Mouse (Mus musculus): ENCODE measurements around the gene Gm10295. TPM values are rescaled to one million over a fixed set of nuclear protein-coding genes. Genes with fewer than 3 reads are reported as not detected.

Gene Gm10295
- total and polyA plus RNA-seq, 2 experiments: not detected

DNA sequence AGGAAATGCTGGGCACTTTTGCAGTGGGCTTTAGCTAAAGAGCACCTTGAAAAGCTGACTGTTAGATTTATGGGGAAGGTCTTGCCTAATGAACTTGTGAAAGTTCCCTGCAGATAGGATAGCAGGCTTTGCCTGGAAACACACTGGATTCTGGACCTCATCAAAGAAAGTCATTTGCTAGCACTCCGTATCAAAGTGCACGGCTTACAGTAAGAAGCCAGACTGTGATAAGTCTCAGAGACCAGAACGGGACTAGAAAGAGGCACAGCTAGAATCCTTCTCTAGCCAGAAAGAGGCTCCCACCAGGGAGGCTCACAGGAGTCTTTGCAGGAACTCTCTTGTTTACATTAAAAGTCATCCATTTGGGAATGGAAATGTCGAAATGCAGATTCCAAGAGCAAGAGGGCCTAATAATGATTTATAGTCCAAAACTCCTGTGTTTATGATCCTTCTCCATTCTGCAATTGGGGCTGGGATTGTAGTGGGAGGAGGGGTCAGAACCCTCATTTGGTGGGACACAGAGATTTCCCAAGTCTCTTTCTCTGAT, 41.6 kb upstream of the Gm10295 start:
- no peak overlapping the region for H3K27ac ChIP-seq (replicated peaks; ENCODE audit: insufficient read depth, low read depth, low read length)
- TF ChIP-seq CTCF (IDR thresholded peaks at IDR 0.05; ENCODE audit: low read depth, low read length) (no peak), POLR2A (IDR thresholded peaks at IDR 0.05; ENCODE audit: extremely low read depth, insufficient read depth, low read length) (no peak)
- WGBS: 77% methylated on average over 4 of the region's 4 CpGs
- no peaks in the 10 kb centered on the region for H3K36me3 ChIP-seq (ENCODE audit: control insufficient read depth, insufficient read depth, low read length)
- no peaks in the 10 kb centered on the region for H3K27me3 ChIP-seq (ENCODE audit: control insufficient read depth, insufficient read depth, low read length)
- DNase-seq (ENCODE audit: extremely low read depth, low read depth, low spot score): no peak
- H3K79me2 ChIP-seq (ENCODE audit: control insufficient read depth, insufficient read depth, low read length): no peaks in the 10 kb centered on the region
- H3K4me1 ChIP-seq (ENCODE audit: control insufficient read depth, insufficient read depth, low read length): no peaks in the 10 kb centered on the region; the same call in 1 of the 2 replicates
- H3K4me3 ChIP-seq (ENCODE audit: insufficient read depth, low read depth, low read length): no peak overlapping the region
- H3K9ac ChIP-seq (ENCODE audit: low read depth, low read length): no peak overlapping the region

DNA sequence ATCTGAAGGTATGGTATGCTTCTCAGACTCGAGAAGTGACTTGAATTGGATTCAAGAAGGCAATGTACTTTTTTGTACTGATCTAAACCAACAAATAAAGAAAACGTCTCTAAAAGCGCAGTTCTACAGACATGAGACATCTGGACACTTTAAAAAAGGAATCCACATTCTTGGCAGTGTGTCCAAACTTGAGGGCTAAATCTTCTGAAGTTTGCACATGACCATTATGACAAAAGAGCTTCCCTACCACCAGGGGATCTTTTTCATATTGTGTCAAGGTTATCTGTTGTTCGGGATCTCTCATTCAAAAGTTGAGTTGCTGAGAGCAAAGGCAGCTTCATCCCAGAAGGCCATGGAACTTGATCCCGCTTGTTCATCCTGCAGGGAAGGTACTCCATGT, 40.0 kb upstream of the Gm10295 start:
- H3K27ac ChIP-seq (replicated peaks; ENCODE audit: insufficient read depth, low read depth, low read length): no peak overlapping the region
- TF ChIP-seq CTCF (IDR thresholded peaks at IDR 0.05; ENCODE audit: low read depth, low read length): no peak
- TF ChIP-seq POLR2A (IDR thresholded peaks at IDR 0.05; ENCODE audit: extremely low read depth, insufficient read depth, low read length): no peak
- no peak for DNase-seq (ENCODE audit: extremely low read depth, low read depth, low spot score)

DNA sequence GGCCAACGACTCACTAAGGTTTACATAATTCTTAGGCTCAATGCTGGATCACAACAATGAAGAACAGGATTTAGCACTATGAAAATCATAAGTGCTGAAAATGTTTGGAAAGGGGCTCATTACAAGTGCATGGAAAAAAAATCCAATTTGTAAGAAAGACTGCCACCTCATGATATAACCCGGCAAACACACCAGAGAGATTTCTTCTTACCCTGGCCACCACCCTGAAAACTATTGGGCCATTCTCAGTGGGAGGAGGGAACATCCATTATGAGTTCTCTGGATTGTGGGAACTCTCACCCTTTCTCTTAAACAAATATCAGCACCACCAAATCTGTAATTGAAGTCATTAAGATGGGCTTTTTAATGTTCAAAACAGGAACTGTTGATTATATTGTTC, 39.0 kb upstream of the Gm10295 start:
- H3K4me3 ChIP-seq (ENCODE audit: insufficient read depth, low read depth, low read length): no peak overlapping the region
- H3K79me2 ChIP-seq (ENCODE audit: control insufficient read depth, insufficient read depth, low read length): no peaks in the 10 kb centered on the region
- 78% methylated on average over 2 of the region's 2 CpGs for WGBS
- no peak overlapping the region for H3K27ac ChIP-seq (replicated peaks; ENCODE audit: insufficient read depth, low read depth, low read length)
- no peak for TF ChIP-seq CTCF (IDR thresholded peaks at IDR 0.05; ENCODE audit: low read depth, low read length)
- TF ChIP-seq POLR2A (IDR thresholded peaks at IDR 0.05; ENCODE audit: extremely low read depth, insufficient read depth, low read length): no peak
- no peaks in the 10 kb centered on the region; the same call in 1 of the 2 replicates for H3K4me1 ChIP-seq (ENCODE audit: control insufficient read depth, insufficient read depth, low read length)
- DNase-seq (ENCODE audit: extremely low read depth, low read depth, low spot score): no peak
- no peaks in the 10 kb centered on the region for H3K27me3 ChIP-seq (ENCODE audit: control insufficient read depth, insufficient read depth, low read length)
- no peak overlapping the region for H3K9ac ChIP-seq (ENCODE audit: low read depth, low read length)
- H3K36me3 ChIP-seq (ENCODE audit: control insufficient read depth, insufficient read depth, low read length): no peaks in the 10 kb centered on the region

More for the DNA sequence above, 40.0 kb upstream of the Gm10295 start:
- 83% methylated on average over 5 of the region's 5 CpGs for WGBS
- H3K27me3 ChIP-seq (ENCODE audit: control insufficient read depth, insufficient read depth, low read length): no peaks in the 10 kb centered on the region
- no peaks in the 10 kb centered on the region; the same call in 1 of the 2 replicates for H3K4me1 ChIP-seq (ENCODE audit: control insufficient read depth, insufficient read depth, low read length)
- H3K4me3 ChIP-seq (ENCODE audit: insufficient read depth, low read depth, low read length): no peak overlapping the region
- H3K9ac ChIP-seq (ENCODE audit: low read depth, low read length): no peak overlapping the region
- H3K79me2 ChIP-seq (ENCODE audit: control insufficient read depth, insufficient read depth, low read length): no peaks in the 10 kb centered on the region
- H3K36me3 ChIP-seq (ENCODE audit: control insufficient read depth, insufficient read depth, low read length): no peaks in the 10 kb centered on the region

- no peaks in the 10 kb centered on the region for H3K36me3 ChIP-seq (ENCODE audit: control insufficient read depth, insufficient read depth, low read length)
- H3K27ac ChIP-seq (replicated peaks; ENCODE audit: insufficient read depth, low read depth, low read length): no peak overlapping the region
- H3K79me2 ChIP-seq (ENCODE audit: control insufficient read depth, insufficient read depth, low read length): no peaks in the 10 kb centered on the region
- H3K27me3 ChIP-seq (ENCODE audit: control insufficient read depth, insufficient read depth, low read length): no peaks in the 10 kb centered on the region
- no peak overlapping the region for H3K4me3 ChIP-seq (ENCODE audit: insufficient read depth, low read depth, low read length)
- no peak for DNase-seq (ENCODE audit: extremely low read depth, low read depth, low spot score)
- H3K9ac ChIP-seq (ENCODE audit: low read depth, low read length): no peak overlapping the region
- 49% methylated on average over 6 of the region's 6 CpGs for WGBS
- TF ChIP-seq POLR2A (IDR thresholded peaks at IDR 0.05; ENCODE audit: extremely low read depth, insufficient read depth, low read length) (no peak), CTCF (IDR thresholded peaks at IDR 0.05; ENCODE audit: low read depth, low read length) (no peak)
- H3K4me1 ChIP-seq (ENCODE audit: control insufficient read depth, insufficient read depth, low read length): no peaks in the 10 kb centered on the region; the same call in 1 of the 2 replicates
Measured at GRCm38 (mm10) chr7:71386050-71386449, 34.8 kb upstream of the Gm10295 start.

- Histone ChIP-seq H3K9ac (ENCODE audit: low read depth, low read length) (no peak overlapping the region), H3K4me3 (ENCODE audit: insufficient read depth, low read depth, low read length) (no peak overlapping the region), H3K4me1 (ENCODE audit: control insufficient read depth, insufficient read depth, low read length) (no peaks in the 10 kb centered on the region), H3K36me3 (ENCODE audit: control insufficient read depth, insufficient read depth, low read length) (no peaks in the 10 kb centered on the region), H3K27me3 (ENCODE audit: control insufficient read depth, insufficient read depth, low read length) (no peaks in the 10 kb centered on the region), H3K27ac (replicated peaks; ENCODE audit: insufficient read depth, low read depth, low read length) (no peak overlapping the region), H3K79me2 (ENCODE audit: control insufficient read depth, insufficient read depth, low read length) (no peaks in the 10 kb centered on the region)
- WGBS: 78% methylated on average over 7 of the region's 7 CpGs
- no peak for TF ChIP-seq POLR2A (IDR thresholded peaks at IDR 0.05; ENCODE audit: extremely low read depth, insufficient read depth, low read length)
- no peak for TF ChIP-seq CTCF (IDR thresholded peaks at IDR 0.05; ENCODE audit: low read depth, low read length)
- DNase-seq (ENCODE audit: extremely low read depth, low read depth, low spot score): no peak
Measured at GRCm38 (mm10) chr7:71384921-71385320, 33.6 kb upstream of the Gm10295 start.

GRCm38 (mm10) chr7:71383341-71384130, 32.3 kb upstream of the Gm10295 start:
- H3K4me3 ChIP-seq (ENCODE audit: insufficient read depth, low read depth, low read length): no peak overlapping the region
- peak; percentile 31 for DNase-seq (ENCODE audit: extremely low read depth, low read depth, low spot score)
- TF ChIP-seq POLR2A (IDR thresholded peaks at IDR 0.05; ENCODE audit: extremely low read depth, insufficient read depth, low read length): no peak
- TF ChIP-seq CTCF (IDR thresholded peaks at IDR 0.05; ENCODE audit: low read depth, low read length): no peak
- no peak overlapping the region for H3K9ac ChIP-seq (ENCODE audit: low read depth, low read length)
- H3K27me3 ChIP-seq (ENCODE audit: control insufficient read depth, insufficient read depth, low read length): no peaks in the 10 kb centered on the region
- H3K79me2 ChIP-seq (ENCODE audit: control insufficient read depth, insufficient read depth, low read length): no peaks in the 10 kb centered on the region
- WGBS: 75% methylated on average over 20 of the region's 20 CpGs
- H3K4me1 ChIP-seq (ENCODE audit: control insufficient read depth, insufficient read depth, low read length): no peaks in the 10 kb centered on the region
- no peaks in the 10 kb centered on the region for H3K36me3 ChIP-seq (ENCODE audit: control insufficient read depth, insufficient read depth, low read length)
- peak overlapping the region; percentile 57 for H3K27ac ChIP-seq (replicated peaks; ENCODE audit: insufficient read depth, low read depth, low read length)

All from liver, adult 2 months (tissue).